Mouse (Mus musculus): ENCODE data around the gene Trim62. TPM values are rescaled to one million over a fixed set of nuclear protein-coding genes. Genes with fewer than 3 reads are reported as not detected.

Trim62 gene
- polyA plus RNA-seq, 2 experiments = 9.2 TPM

GRCm38 (mm10) chr4:128889752-128890630, 6.6 kb downstream of the Trim62 start:
- no peak overlapping the region for H3K4me3 ChIP-seq (replicated peaks; ENCODE audit: low read length)
- no peak overlapping the region for H3K4me2 ChIP-seq (replicated peaks; ENCODE audit: low read depth, low read length, severe bottlenecking)
- H3K9me3 ChIP-seq (ENCODE audit: control insufficient read depth, low read length) = no peaks in the 10 kb centered on the region
- 0 out of 2 replicates have a peak, but pooled peaks cover 3% of the 10 kb centered on the region for H3K36me3 ChIP-seq (ENCODE audit: control insufficient read depth, insufficient read depth, low read length)
- DNase-seq (ENCODE audit: low spot score) (no peak), ATAC-seq (ENCODE audit: low FRiP score, low read depth) (no peak)
- 79% methylated on average over 12 of the region's 12 CpGs for WGBS
- no peaks in the 10 kb centered on the region for H3K27me3 ChIP-seq (ENCODE audit: control insufficient read depth, insufficient read depth, low read length)
- H3K9ac ChIP-seq (ENCODE audit: low read depth, low read length, severe bottlenecking) = no peak overlapping the region
- no peak overlapping the region for H3K27ac ChIP-seq (replicated peaks; ENCODE audit: low read depth, low read length)
- H3K4me1 ChIP-seq (ENCODE audit: control insufficient read depth, insufficient read depth, low read length) = no peaks in the 10 kb centered on the region
- TF ChIP-seq POLR2A (IDR thresholded peaks at IDR 0.05; ENCODE audit: borderline replicate concordance, extremely low read depth, insufficient read depth, insufficient read length) = no peak

GRCm38 (mm10) chr4:128891157-128891556, 7.8 kb downstream of the Trim62 start:
- no peak overlapping the region for H3K4me2 ChIP-seq (replicated peaks; ENCODE audit: low read depth, low read length, severe bottlenecking)
- 7% methylated on average over 1 of the region's 1 CpGs for WGBS
- no peak for TF ChIP-seq POLR2A (IDR thresholded peaks at IDR 0.05; ENCODE audit: borderline replicate concordance, extremely low read depth, insufficient read depth, insufficient read length)
- ATAC-seq (ENCODE audit: low FRiP score, low read depth) (no peak), DNase-seq (ENCODE audit: low spot score) (no peak)
- H3K4me1 ChIP-seq (ENCODE audit: control insufficient read depth, insufficient read depth, low read length) = no peaks in the 10 kb centered on the region
- no peak overlapping the region for H3K4me3 ChIP-seq (replicated peaks; ENCODE audit: low read length)
- H3K9ac ChIP-seq (ENCODE audit: low read depth, low read length, severe bottlenecking) = no peak overlapping the region
- H3K9me3 ChIP-seq (ENCODE audit: control insufficient read depth, low read length) = no peaks in the 10 kb centered on the region
- H3K36me3 ChIP-seq (ENCODE audit: control insufficient read depth, insufficient read depth, low read length) = no peaks in the 10 kb centered on the region
- no peaks in the 10 kb centered on the region for H3K27me3 ChIP-seq (ENCODE audit: control insufficient read depth, insufficient read depth, low read length)
- no peak overlapping the region for H3K27ac ChIP-seq (replicated peaks; ENCODE audit: low read depth, low read length)

GRCm38 (mm10) chr4:128891746-128892145, 8.4 kb downstream of the Trim62 start:
- H3K4me1 ChIP-seq (ENCODE audit: control insufficient read depth, insufficient read depth, low read length) = no peaks in the 10 kb centered on the region
- no peak for DNase-seq (ENCODE audit: low spot score)
- H3K4me2 ChIP-seq (replicated peaks; ENCODE audit: low read depth, low read length, severe bottlenecking) = no peak overlapping the region
- no peak overlapping the region for H3K4me3 ChIP-seq (replicated peaks; ENCODE audit: low read length)
- H3K36me3 ChIP-seq (ENCODE audit: control insufficient read depth, insufficient read depth, low read length) = no peaks in the 10 kb centered on the region
- no peak overlapping the region for H3K9ac ChIP-seq (ENCODE audit: low read depth, low read length, severe bottlenecking)
- 75% methylated on average over 6 of the region's 6 CpGs for WGBS
- no peaks in the 10 kb centered on the region for H3K27me3 ChIP-seq (ENCODE audit: control insufficient read depth, insufficient read depth, low read length)
- ATAC-seq (ENCODE audit: low FRiP score, low read depth) = no peak
- H3K27ac ChIP-seq (replicated peaks; ENCODE audit: low read depth, low read length) = no peak overlapping the region
- H3K9me3 ChIP-seq (ENCODE audit: control insufficient read depth, low read length) = no peaks in the 10 kb centered on the region
- no peak for TF ChIP-seq POLR2A (IDR thresholded peaks at IDR 0.05; ENCODE audit: borderline replicate concordance, extremely low read depth, insufficient read depth, insufficient read length)

DNA sequence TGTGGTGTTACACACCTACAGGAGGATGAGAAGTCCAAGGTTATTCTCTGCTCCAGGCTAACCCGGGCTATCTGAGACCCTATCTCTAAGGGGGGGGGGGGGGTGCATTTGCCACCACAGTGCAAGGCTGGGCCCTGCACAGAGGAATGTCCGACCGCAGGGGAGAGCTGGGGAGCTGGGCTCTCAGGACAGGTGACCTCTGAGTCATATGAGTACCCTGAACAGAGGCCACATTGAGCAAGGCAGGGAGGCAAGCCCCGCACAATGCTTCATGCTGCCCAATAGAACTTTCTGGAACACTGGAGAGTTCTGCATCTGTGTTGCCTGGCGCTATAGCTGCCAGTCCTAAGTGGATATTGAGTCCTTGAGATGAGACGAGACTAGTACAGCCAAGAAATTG, 8.8 kb downstream of the Trim62 start:
- no peak overlapping the region for H3K27ac ChIP-seq (replicated peaks; ENCODE audit: low read depth, low read length)
- no peak for TF ChIP-seq POLR2A (IDR thresholded peaks at IDR 0.05; ENCODE audit: borderline replicate concordance, extremely low read depth, insufficient read depth, insufficient read length)
- no peak overlapping the region for H3K4me2 ChIP-seq (replicated peaks; ENCODE audit: low read depth, low read length, severe bottlenecking)
- no peak overlapping the region for H3K9ac ChIP-seq (ENCODE audit: low read depth, low read length, severe bottlenecking)
- H3K4me3 ChIP-seq (replicated peaks; ENCODE audit: low read length) = no peak overlapping the region
- WGBS = 85% methylated on average over 6 of the region's 6 CpGs
- no peaks in the 10 kb centered on the region for H3K36me3 ChIP-seq (ENCODE audit: control insufficient read depth, insufficient read depth, low read length)
- DNase-seq (ENCODE audit: low spot score) (no peak), ATAC-seq (ENCODE audit: low FRiP score, low read depth) (no peak)
- no peaks in the 10 kb centered on the region for H3K9me3 ChIP-seq (ENCODE audit: control insufficient read depth, low read length)
- H3K27me3 ChIP-seq (ENCODE audit: control insufficient read depth, insufficient read depth, low read length) = no peaks in the 10 kb centered on the region
- no peaks in the 10 kb centered on the region for H3K4me1 ChIP-seq (ENCODE audit: control insufficient read depth, insufficient read depth, low read length)

DNA sequence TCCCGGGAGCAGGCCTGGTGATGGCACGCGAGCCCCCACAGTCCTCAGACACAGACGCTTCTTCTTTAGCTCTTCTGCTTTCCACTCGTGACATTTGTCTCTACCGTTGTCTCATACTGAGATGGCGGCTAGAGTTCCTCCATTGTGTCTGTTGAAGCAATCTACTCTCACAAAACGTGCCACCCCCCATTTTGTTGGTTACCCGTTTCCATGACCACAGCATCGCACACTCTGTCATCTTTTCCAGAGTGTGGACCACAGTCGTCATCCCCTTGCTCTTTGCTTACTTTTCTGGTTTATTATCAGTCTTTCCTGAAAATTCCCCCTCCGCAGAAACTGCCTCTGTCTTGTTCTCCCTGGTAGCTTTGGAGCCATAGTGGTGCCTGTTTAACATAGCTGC, 10.7 kb downstream of the Trim62 start:
- ATAC-seq (ENCODE audit: low FRiP score, low read depth) (no peak), DNase-seq (ENCODE audit: low spot score) (no peak)
- TF ChIP-seq POLR2A (IDR thresholded peaks at IDR 0.05; ENCODE audit: borderline replicate concordance, extremely low read depth, insufficient read depth, insufficient read length) = no peak
- Histone ChIP-seq H3K27ac (replicated peaks; ENCODE audit: low read depth, low read length) (no peak overlapping the region), H3K4me2 (replicated peaks; ENCODE audit: low read depth, low read length, severe bottlenecking) (no peak overlapping the region), H3K9me3 (ENCODE audit: control insufficient read depth, low read length) (no peaks in the 10 kb centered on the region), H3K4me3 (replicated peaks; ENCODE audit: low read length) (no peak overlapping the region), H3K4me1 (ENCODE audit: control insufficient read depth, insufficient read depth, low read length) (peaks cover 16% of the 10 kb centered on the region), H3K36me3 (ENCODE audit: control insufficient read depth, insufficient read depth, low read length) (no peaks in the 10 kb centered on the region), H3K27me3 (ENCODE audit: control insufficient read depth, insufficient read depth, low read length) (no peaks in the 10 kb centered on the region), H3K9ac (ENCODE audit: low read depth, low read length, severe bottlenecking) (no peak overlapping the region)
- 83% methylated on average over 12 of the region's 12 CpGs for WGBS

Measured in limb, embryonic 14.5 days (tissue).